Mouse (Mus musculus) ES-E14 (cell line): ENCODE data around the gene Iqcc.

Experiments
- HCFC1 ChIP-seq: IDR thresholded peaks from 2 replicates; pipeline ENCODE4 v1.6.1; 2012; ENCODE audit warnings: low read length, inconsistent platforms, borderline replicate concordance; ENCODE audit not compliant: insufficient read depth
- ZC3H11A ChIP-seq: IDR thresholded peaks from 2 replicates; pipeline ENCODE4 v1.6.1; 2012; ENCODE audit warnings: low read depth, mild to moderate bottlenecking, inconsistent platforms, low read length, borderline replicate concordance
- ZNF384 ChIP-seq: IDR thresholded peaks from 2 replicates; pipeline ENCODE4 v1.6.1; 2012; ENCODE audit warnings: low read depth, low read length, inconsistent platforms

- TF ChIP-seq ZNF384 (no peak), HCFC1 (no peak), ZC3H11A (no peak)
Observed at GRCm38 (mm10) chr4:129568366-129568765, 50.5 kb downstream of the Iqcc start.
